Mouse (Mus musculus) kidney, adult 2 months (tissue): Measurements from ENCODE around the gene Atg101.

Source experiments
- CTCF ChIP-seq: fragments of 200-500 bp; conservative IDR thresholded peaks from 2 replicates; pipeline ENCODE4 v1.5.1; 2011; ENCODE audit warnings: low read depth, mild to moderate bottlenecking, control low read depth, low read length, moderate library complexity, mixed read lengths; ENCODE audit not compliant: insufficient read depth, insufficient read length
- POLR2A ChIP-seq: fragments of 200-500 bp; IDR thresholded peaks from one replicate; pipeline ENCODE4 v1.6.1; 2011; ENCODE audit warnings: low read depth, low read length, control low read depth

DNA sequence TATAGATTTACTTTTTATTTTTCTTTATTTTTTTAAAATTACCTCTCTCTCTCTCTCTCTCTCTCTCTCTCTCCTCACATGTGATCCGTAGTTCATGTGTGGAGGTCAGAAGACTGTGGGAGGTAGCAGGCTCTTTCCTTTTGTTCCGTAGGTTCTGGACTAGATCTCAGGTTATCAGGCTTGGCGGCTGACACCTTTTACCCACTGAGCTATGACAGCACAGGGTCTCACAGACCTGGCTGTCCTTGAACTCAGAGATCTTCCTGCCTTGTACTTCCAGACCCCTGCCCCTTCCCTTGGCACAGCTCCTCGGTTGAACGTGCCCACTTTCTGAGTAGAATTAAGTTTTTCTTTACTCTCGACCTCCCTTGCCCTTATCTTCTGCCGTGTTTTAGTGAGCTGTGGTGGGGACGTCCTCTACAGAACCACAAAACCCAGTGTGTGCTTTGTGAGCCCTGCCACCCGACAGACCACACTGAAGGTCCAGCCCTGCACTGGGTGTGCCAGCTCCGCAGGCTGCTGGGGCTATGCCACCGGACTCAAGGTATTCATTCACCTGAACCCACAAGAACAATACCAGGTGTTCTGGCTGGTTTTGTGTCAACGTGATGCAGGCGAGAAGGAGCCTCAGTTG lies 32.3 kb downstream of the Atg101 start:
- TF ChIP-seq POLR2A = no peak
- no peak for TF ChIP-seq CTCF
